8 mouse cellular contexts compared by ENCODE assay signal in genomic region chr14:20930481-20931391, GRCm38 (mm10). TPM values are rescaled to one million over a fixed set of nuclear protein-coding genes. Genes with fewer than 3 reads are reported as not detected.
DNase-seq lines count a peak whose midpoint lies in the region; ATAC-seq and TF ChIP-seq lines count a peak whose summit lies in the region.

No protein-coding gene starts in this region.

- intact Hi-C loops in gastrocnemius, postnatal 36 days (cut with DNase I): no loop called here

- H3K36me3 ChIP-seq in ES-E14 (ENCODE audit: control insufficient read depth, insufficient read depth, low read length, poor library complexity, severe bottlenecking): no peaks in the 10 kb centered on the region
- no peaks in the 10 kb centered on the region for H3K36me3 ChIP-seq in kidney, postnatal 0 days (ENCODE audit: insufficient read depth, low read length)

- 0 out of 4 replicates have a peak, but pooled peaks cover 0 to 2% of the 10 kb centered on the region in 2 experiments for H3K4me1 ChIP-seq in ES-E14 (ENCODE audit: control insufficient read depth in 2 of 2, insufficient read depth in 2 of 2, low read length in 2 of 2, poor library complexity in 1 of 2)
- H3K4me1 ChIP-seq in bone marrow, adult 2 months (ENCODE audit: control insufficient read depth, insufficient read depth, low read length): no peaks in the 10 kb centered on the region; the same call in 1 of the 2 replicates
- peaks cover 19% of the 10 kb centered on the region for H3K4me1 ChIP-seq in kidney, postnatal 0 days (replicated peaks; ENCODE audit: insufficient read depth, low read length)

- no peak for TF ChIP-seq CTCF in bone marrow, adult 2 months (IDR thresholded peaks at IDR 0.05; ENCODE audit: control insufficient read depth, insufficient read depth, low read length)
- TF ChIP-seq CTCF in kidney, postnatal 0 days (IDR thresholded peaks at IDR 0.05; ENCODE audit: low read depth): no peak

- no peak overlapping the region for H3K27ac ChIP-seq in ES-E14 (ENCODE audit: insufficient read depth, low read depth, low read length, poor library complexity, severe bottlenecking)
- H3K27ac ChIP-seq in bone marrow, adult 2 months (ENCODE audit: control insufficient read depth, insufficient read depth, low read depth, low read length, poor library complexity): peak overlapping the region; percentile 93; the same call in 1 of the 2 replicates
- peak overlapping the region; percentile 57 for H3K27ac ChIP-seq in kidney, postnatal 0 days

- no peak for ATAC-seq in kidney, postnatal 0 days (replicated peaks; ENCODE audit: low FRiP score, low read depth)
- no peak for ATAC-seq in megakaryocyte-erythroid progenitor cell, adult 5-6 weeks (replicated peaks; ENCODE audit: low FRiP score, low TSS enrichment, poor library complexity, severe bottlenecking)

- in situ Hi-C loops in ES-E14 (cut with MboI; ENCODE audit: low sequenced_read_pairs in 2 of 2, unreplicated experiment in 2 of 2): no loop called here

- H3K27me3 ChIP-seq in kidney, postnatal 0 days (ENCODE audit: insufficient read depth, low read length): no peaks in the 10 kb centered on the region

- no peak for TF ChIP-seq POLR2A in bone marrow, adult 2 months (IDR thresholded peaks at IDR 0.05; ENCODE audit: borderline replicate concordance, control insufficient read depth, low read depth, low read length)

- no peaks in the 10 kb centered on the region for H3K9me3 ChIP-seq in ES-E14 (ENCODE audit: control insufficient read depth, insufficient read depth, low read depth, low read length)
- H3K9me3 ChIP-seq in kidney, postnatal 0 days (replicated peaks; ENCODE audit: low read length): no peaks in the 10 kb centered on the region

- DNase-seq in ES-E14 (ENCODE audit: low read depth, low spot score): no peak
- DNase-seq in heart, adult 9 months (ENCODE audit: low spot score in 2 of 2): peak; percentile 15 to 32
- DNase-seq in kidney, postnatal 0 days (ENCODE audit: low spot score): peak; percentile 27
- peak; percentile 20 for DNase-seq in mesoderm, embryonic 11.5 days (ENCODE audit: low read depth, low spot score)
- no peak for DNase-seq in gastrocnemius, postnatal 4 days (ENCODE audit: low spot score in 2 of 2)
- DNase-seq in gastrocnemius, postnatal 36 days: no peak

- peak overlapping the region; percentile 88; the same call in 1 of the 2 replicates for H3K9ac ChIP-seq in ES-E14 (ENCODE audit: insufficient read depth, low read depth, low read length, poor library complexity, severe bottlenecking)
- peak overlapping the region; percentile 80 for H3K9ac ChIP-seq in kidney, postnatal 0 days (ENCODE audit: low read depth, low read length)

- 42% methylated on average over 8 of the region's 8 CpGs for WGBS in bone marrow, adult 2 months
- WGBS in kidney, postnatal 0 days: 22% methylated on average over 8 of the region's 8 CpGs

- peak overlapping the region; percentile 79 to 100 for H3K4me3 ChIP-seq in ES-E14 (ENCODE audit: insufficient read depth in 1 of 2, low read depth in 1 of 2, low read length in 2 of 2, poor library complexity in 1 of 2, severe bottlenecking in 1 of 2)
- peak overlapping the region; percentile 98 for H3K4me3 ChIP-seq in bone marrow, adult 2 months (replicated peaks; ENCODE audit: control insufficient read depth, low read depth, low read length)
- H3K4me3 ChIP-seq in kidney, postnatal 0 days (replicated peaks; ENCODE audit: low read depth, low read length): peak overlapping the region; percentile 91

- H3K4me2 ChIP-seq in kidney, postnatal 0 days (ENCODE audit: low read length): peak overlapping the region; percentile 89

TF ChIP-seq in ES-E14, 5 proteins besides CTCF, POLR2A, EP300 and RAD21:
- TF ChIP-seq HCFC1 (IDR thresholded peaks at IDR 0.05; ENCODE audit: borderline replicate concordance, insufficient read depth, low read length) (no peak), MAFK (IDR thresholded peaks at IDR 0.05; ENCODE audit: insufficient read depth, low read depth, low read length) (no peak), ZC3H11A (IDR thresholded peaks at IDR 0.05; ENCODE audit: borderline replicate concordance, low read depth, low read length) (no peak), ZNF384 (IDR thresholded peaks at IDR 0.05; ENCODE audit: low read depth, low read length) (no peak), CHD2 (IDR thresholded peaks at IDR 0.05; ENCODE audit: low read depth, low read length) (no peak)

RNA-seq across cellular contexts. Expression of gene Vcl, which starts 1.5 kb away (rescaled TPM):
- total RNA-seq in ES-E14 (2012; rRNA removed): 92.1 and 116 TPM in 2 replicates
- polyA plus RNA-seq in bone marrow, adult 2 months (2011; ENCODE audit: insufficient read depth, insufficient read length, low replicate concordance, missing spikeins): 31.5 and 59.2 TPM in 2 replicates
- polyA plus RNA-seq in kidney, postnatal 0 days (2015; fragmentation: Nextera tagmentation; extraction: Ambion mirVana): 39.9 and 42.0 TPM in 2 replicates
- total RNA-seq in gastrocnemius, postnatal 4 days (2021): 100 to 1,000 TPM; 132 to 140 TPM
- total RNA-seq in gastrocnemius, postnatal 36 days (2021): 10 to 100 TPM; 70.9 to 91.6 TPM
- 56.7 and 62.3 TPM in 2 replicates for total RNA-seq in megakaryocyte-erythroid progenitor cell, adult 5-6 weeks (2014; fragmentation: Nextera tagmentation)
- 55.2 and 63.7 TPM in 2 replicates for total RNA-seq in megakaryocyte-erythroid progenitor cell, adult 5-6 weeks (2017)

Comparison
In these comparisons a context has a peak if more than half of its experiments do, and no peak if none do; other contexts are left out.
1. DNase-seq: peak in heart, adult 9 months (2 of 2), kidney, postnatal 0 days (single experiment) and mesoderm, embryonic 11.5 days (single experiment); none in ES-E14 (single experiment), gastrocnemius, postnatal 4 days (0 of 2) and gastrocnemius, postnatal 36 days (0 of 2).
2. Peak in every context shown above with its lines, with median percentiles within 50 percentile points of each other: H3K4me3 ChIP-seq.